Comparison of ENCODE assay signal across 8 mouse cellular contexts in genomic region chr8:84810896-84811295, GRCm38 (mm10). TPM values are rescaled to one million over a fixed set of nuclear protein-coding genes. Genes with fewer than 3 reads are reported as not detected.
A peak's percentile ranks its signal among the peaks of the same experiment; 100 is the strongest.
DNase-seq lines count a peak whose midpoint lies in the region; ATAC-seq lines count a peak whose summit lies in the region.

No protein-coding gene starts in this region.

- peak overlapping the region; percentile 20; the same call in 1 of the 2 replicates for H3K4me3 ChIP-seq in hindbrain, embryonic 11.5 days (ENCODE audit: low read depth, low read length)
- H3K4me3 ChIP-seq in lung, embryonic 16.5 days (ENCODE audit: low read length), result peak overlapping the region; percentile 46

- H3K4me1 ChIP-seq in hindbrain, embryonic 11.5 days (replicated peaks; ENCODE audit: control insufficient read depth, insufficient read depth, low read length), result peaks cover 6% of the 10 kb centered on the region; the same call in 1 of the 2 replicates
- H3K4me1 ChIP-seq in lung, embryonic 16.5 days (replicated peaks; ENCODE audit: control insufficient read depth, insufficient read depth, low read length), result peaks cover 15% of the 10 kb centered on the region

- peak overlapping the region; percentile 40; the same call in 1 of the 2 replicates for H3K9ac ChIP-seq in hindbrain, embryonic 11.5 days (ENCODE audit: low read depth, low read length)
- peak overlapping the region; percentile 45 for H3K9ac ChIP-seq in lung, embryonic 16.5 days (ENCODE audit: low read length)

- ATAC-seq in hindbrain, embryonic 11.5 days (ENCODE audit: low FRiP score), result peak; percentile 90
- ATAC-seq in lung, embryonic 16.5 days (ENCODE audit: low read depth), result peak; percentile 86

- 1% methylated on average over 30 of the region's 32 CpGs for WGBS in hindbrain, embryonic 11.5 days
- WGBS in lung, embryonic 16.5 days, result under 1% methylated on average over 32 of the region's 32 CpGs

- peaks cover 38% of the 10 kb centered on the region for H3K27me3 ChIP-seq in hindbrain, embryonic 11.5 days (ENCODE audit: control insufficient read depth, insufficient read depth, low read length)
- H3K27me3 ChIP-seq in lung, embryonic 16.5 days (ENCODE audit: control insufficient read depth, insufficient read depth, low read depth, low read length), result no peaks in the 10 kb centered on the region; the same call in 1 of the 2 replicates

- H3K27ac ChIP-seq in hindbrain, embryonic 11.5 days (ENCODE audit: low read depth, low read length), result 0 out of 2 replicates have a peak overlapping the region, but pooled peaks have one; percentile 1
- no peak overlapping the region for H3K27ac ChIP-seq in lung, embryonic 16.5 days (ENCODE audit: low read length)

- DNase-seq in NIH3T3 (ENCODE audit: low read depth), result peak; percentile 96
- peak; percentile 99 to 100 for DNase-seq in cerebellum, postnatal 10 days
- DNase-seq in frontal cortex, postnatal 10 days (ENCODE audit: low spot score in 2 of 2), result peak; percentile 89 to 95
- peak; percentile 96 for DNase-seq in hindbrain, embryonic 11.5 days (ENCODE audit: low spot score)
- peak; percentile 100 for DNase-seq in layer of hippocampus, postnatal 10 days (ENCODE audit: low spot score in 2 of 2)
- peak; percentile 84 for DNase-seq in ovary, adult 18-20 months (ENCODE audit: low spot score)
- DNase-seq in thymus, postnatal 0 days (ENCODE audit: low spot score), result peak; percentile 79

- no peaks in the 10 kb centered on the region for H3K36me3 ChIP-seq in hindbrain, embryonic 11.5 days (ENCODE audit: control insufficient read depth, insufficient read depth, low read length)
- no peaks in the 10 kb centered on the region for H3K36me3 ChIP-seq in lung, embryonic 16.5 days (ENCODE audit: control insufficient read depth, insufficient read depth, low read length)

- H3K9me3 ChIP-seq in hindbrain, embryonic 11.5 days (ENCODE audit: control insufficient read depth, low read length), result no peaks in the 10 kb centered on the region
- 0 out of 2 replicates have a peak, but pooled peaks cover 3% of the 10 kb centered on the region for H3K9me3 ChIP-seq in lung, embryonic 16.5 days (ENCODE audit: control insufficient read depth, low read length)

- H3K4me2 ChIP-seq in hindbrain, embryonic 11.5 days (replicated peaks; ENCODE audit: low read depth, low read length), result peak overlapping the region; percentile 24; the same call in 1 of the 2 replicates
- peak overlapping the region; percentile 70 for H3K4me2 ChIP-seq in lung, embryonic 16.5 days (ENCODE audit: low read depth, low read length)

RNA-seq across cellular contexts. Expression of gene Nfix, which starts 10.8 kb away (rescaled TPM):
- polyA plus RNA-seq in hindbrain, embryonic 11.5 days (2014; fragmentation: Nextera tagmentation; extraction: Ambion mirVana), result 2.4 and 3.0 TPM in 2 replicates
- total RNA-seq in layer of hippocampus, postnatal 10 days (2021), result 100 to 1,000 TPM; 607 to 678 TPM
- 43.9 and 44.6 TPM in 2 replicates for polyA plus RNA-seq in lung, embryonic 16.5 days (2015; fragmentation: Nextera tagmentation; extraction: Ambion mirVana)
- 7.2 and 11.7 TPM in 2 replicates for polyA plus RNA-seq in thymus, postnatal 0 days (2015; fragmentation: Nextera tagmentation; extraction: Ambion mirVana)

RNA-seq across cellular contexts. Expression of gene Dand5, which starts 11.7 kb away (rescaled TPM):
- polyA plus RNA-seq in hindbrain, embryonic 11.5 days (2014; fragmentation: Nextera tagmentation; extraction: Ambion mirVana), result 6.2 and 7.1 TPM in 2 replicates
- total RNA-seq in layer of hippocampus, postnatal 10 days (2021), result 1 to 10 TPM; 6.7 to 7.4 TPM
- 6.3 and 6.5 TPM in 2 replicates for polyA plus RNA-seq in lung, embryonic 16.5 days (2015; fragmentation: Nextera tagmentation; extraction: Ambion mirVana)
- 4.0 and 4.4 TPM in 2 replicates for polyA plus RNA-seq in thymus, postnatal 0 days (2015; fragmentation: Nextera tagmentation; extraction: Ambion mirVana)

RNA-seq across cellular contexts. Expression of gene Gadd45gip1, which starts 20.4 kb away (rescaled TPM):
- 36.0 and 37.2 TPM in 2 replicates for polyA plus RNA-seq in hindbrain, embryonic 11.5 days (2014; fragmentation: Nextera tagmentation; extraction: Ambion mirVana)
- 10 to 100 TPM; 18.6 to 19.8 TPM for total RNA-seq in layer of hippocampus, postnatal 10 days (2021)
- 38.6 and 43.0 TPM in 2 replicates for polyA plus RNA-seq in lung, embryonic 16.5 days (2015; fragmentation: Nextera tagmentation; extraction: Ambion mirVana)
- polyA plus RNA-seq in thymus, postnatal 0 days (2015; fragmentation: Nextera tagmentation; extraction: Ambion mirVana), result 56.4 and 57.4 TPM in 2 replicates

RNA-seq across cellular contexts. Expression of gene Rad23a, which starts 29.6 kb away (rescaled TPM):
- polyA plus RNA-seq in hindbrain, embryonic 11.5 days (2014; fragmentation: Nextera tagmentation; extraction: Ambion mirVana), result 88.6 and 91.3 TPM in 2 replicates
- total RNA-seq in layer of hippocampus, postnatal 10 days (2021), result 10 to 100 TPM; 55.5 to 64.9 TPM
- 110 and 120 TPM in 2 replicates for polyA plus RNA-seq in lung, embryonic 16.5 days (2015; fragmentation: Nextera tagmentation; extraction: Ambion mirVana)
- 120 and 141 TPM in 2 replicates for polyA plus RNA-seq in thymus, postnatal 0 days (2015; fragmentation: Nextera tagmentation; extraction: Ambion mirVana)

RNA-seq across cellular contexts. Expression of gene Calr, which starts 35.8 kb away (rescaled TPM):
- polyA plus RNA-seq in hindbrain, embryonic 11.5 days (2014; fragmentation: Nextera tagmentation; extraction: Ambion mirVana), result 837 and 845 TPM in 2 replicates
- total RNA-seq in layer of hippocampus, postnatal 10 days (2021), result 100 to 1,000 TPM; 444 to 464 TPM
- 980 and 996 TPM in 2 replicates for polyA plus RNA-seq in lung, embryonic 16.5 days (2015; fragmentation: Nextera tagmentation; extraction: Ambion mirVana)
- polyA plus RNA-seq in thymus, postnatal 0 days (2015; fragmentation: Nextera tagmentation; extraction: Ambion mirVana), result 383 and 479 TPM in 2 replicates
